Mouse (Mus musculus): Measurements from ENCODE around the gene Rnf150. TPM values are rescaled to one million over a fixed set of nuclear protein-coding genes. Genes with fewer than 3 reads are reported as not detected.

The Rnf150 gene
- total and polyA plus RNA-seq, 3 experiments, result 0.13 to 0.50 (median 0.39) TPM

DNA sequence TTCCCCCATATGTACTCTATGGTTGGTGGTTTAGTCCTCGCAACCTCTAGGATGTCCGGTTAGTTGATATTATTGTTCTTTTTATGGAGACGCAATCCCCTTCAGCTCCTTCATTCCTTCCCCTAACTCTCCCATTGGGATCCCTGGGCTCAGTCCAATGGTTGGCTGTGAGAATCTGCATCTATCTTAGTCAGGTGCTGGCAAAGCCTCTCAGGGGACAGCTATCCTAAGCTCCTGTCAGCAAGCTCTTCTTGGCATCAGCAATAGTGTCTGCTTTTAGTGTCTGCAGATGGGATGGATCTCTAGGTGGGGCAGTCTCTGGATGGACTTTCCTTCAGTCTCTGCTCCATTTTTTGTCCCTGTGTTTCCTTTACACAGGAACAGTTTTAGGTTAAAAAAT, 62.1 kb downstream of the Rnf150 start:
- Histone ChIP-seq H3K36me3 (replicated peaks in 1 of 2; ENCODE audit: control insufficient read depth in 1 of 2, insufficient read depth in 1 of 2, low read length in 1 of 2) (no peaks in the 10 kb centered on the region), H3K27me3 (replicated peaks) (no peaks in the 10 kb centered on the region), H3K4me1 (ENCODE audit: control insufficient read depth in 1 of 2, insufficient read depth in 2 of 2) (no peaks in the 10 kb centered on the region), H3K27ac (ENCODE audit: insufficient read depth, low read depth) (no peak overlapping the region), H3K4me3 (replicated peaks in 1 of 3; ENCODE audit: low read depth in 2 of 3, low read length in 2 of 3, poor library complexity in 1 of 3) (no peak overlapping the region), H3K9ac (ENCODE audit: insufficient read depth, low read depth) (no peak overlapping the region), H3K9me3 (replicated peaks; ENCODE audit: low read length) (no peaks in the 10 kb centered on the region), H3K4me2 (ENCODE audit: insufficient read depth, low read depth, poor library complexity, severe bottlenecking) (no peak overlapping the region), H3K79me2 (replicated peaks; ENCODE audit: control insufficient read depth, extremely low read depth, insufficient read depth, poor library complexity, severe bottlenecking) (no peaks in the 10 kb centered on the region)
- TF ChIP-seq PAX5 (IDR thresholded peaks at IDR 0.05; ENCODE audit: low read length), result no peak
- TF ChIP-seq ETS1 (conservative IDR thresholded peaks at IDR 0.05; ENCODE audit: low read depth, low read length), result no peak
- TF ChIP-seq RCOR1 (conservative IDR thresholded peaks at IDR 0.05; ENCODE audit: low read depth, low read length), result no peak
- TF ChIP-seq CTCF (conservative IDR thresholded peaks at IDR 0.05 in 1 of 2, IDR thresholded peaks at IDR 0.05 in 1 of 2; ENCODE audit: low read depth in 2 of 2, low read length in 2 of 2), result no peak
- in situ Hi-C loops (cut with MboI; ENCODE audit: low pct_ligation_motif_present, low pct_unique_long_range_greater_than_20kb, low sequenced_read_pairs), result no loop called here
- dilution Hi-C loops (cut with MboI; ENCODE audit: extremely low pct_ligation_motif_present, extremely low pct_unique_long_range_greater_than_20kb, low sequenced_read_pairs), result no loop called here
- DNase-seq (ENCODE audit: extremely low read depth), result no peak

DNA sequence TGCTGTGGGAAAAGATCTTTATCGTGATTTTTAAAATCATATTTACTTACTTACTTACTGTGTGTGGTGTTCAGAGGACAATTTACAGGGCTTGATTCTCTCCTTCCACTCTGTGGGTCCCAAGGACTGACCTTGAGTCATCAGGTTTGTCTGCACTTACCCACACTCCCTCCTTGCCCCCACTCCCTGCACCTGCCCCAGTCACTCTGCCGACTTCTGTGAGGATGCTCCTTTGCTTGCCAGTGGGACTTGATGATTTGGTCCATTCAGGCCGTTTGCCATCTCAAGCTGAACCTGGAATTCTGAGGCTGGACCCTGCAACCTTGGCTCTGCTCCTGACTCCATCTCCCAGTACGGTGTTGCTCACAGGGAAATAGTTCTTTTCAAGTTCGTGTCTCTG, 63.4 kb downstream of the Rnf150 start:
- no peak for DNase-seq (ENCODE audit: extremely low read depth)
- no peak for TF ChIP-seq POLR2AphosphoS2 (IDR thresholded peaks at IDR 0.05; ENCODE audit: low read depth, low read length)
- H3K36me3 ChIP-seq (replicated peaks in 1 of 2; ENCODE audit: control insufficient read depth in 1 of 2, insufficient read depth in 1 of 2, low read length in 1 of 2), result no peaks in the 10 kb centered on the region
- H3K9me3 ChIP-seq (replicated peaks; ENCODE audit: low read length), result no peaks in the 10 kb centered on the region
- H3K27me3 ChIP-seq (replicated peaks), result no peaks in the 10 kb centered on the region
- no peak overlapping the region for H3K9ac ChIP-seq (ENCODE audit: insufficient read depth, low read depth)
- H3K79me2 ChIP-seq (replicated peaks; ENCODE audit: control insufficient read depth, extremely low read depth, insufficient read depth, poor library complexity, severe bottlenecking), result no peaks in the 10 kb centered on the region
- no peak overlapping the region for H3K27ac ChIP-seq (ENCODE audit: insufficient read depth, low read depth)
- H3K4me1 ChIP-seq (ENCODE audit: control insufficient read depth in 1 of 2, insufficient read depth in 2 of 2), result no peaks in the 10 kb centered on the region
- dilution Hi-C loops (cut with MboI; ENCODE audit: extremely low pct_ligation_motif_present, extremely low pct_unique_long_range_greater_than_20kb, low sequenced_read_pairs) (no loop called here), in situ Hi-C loops (cut with MboI; ENCODE audit: low pct_ligation_motif_present, low pct_unique_long_range_greater_than_20kb, low sequenced_read_pairs) (no loop called here)
- no peak overlapping the region for H3K4me3 ChIP-seq (replicated peaks in 1 of 3; ENCODE audit: low read depth in 2 of 3, low read length in 2 of 3, poor library complexity in 1 of 3)
- H3K4me2 ChIP-seq (ENCODE audit: insufficient read depth, low read depth, poor library complexity, severe bottlenecking), result no peak overlapping the region

DNA sequence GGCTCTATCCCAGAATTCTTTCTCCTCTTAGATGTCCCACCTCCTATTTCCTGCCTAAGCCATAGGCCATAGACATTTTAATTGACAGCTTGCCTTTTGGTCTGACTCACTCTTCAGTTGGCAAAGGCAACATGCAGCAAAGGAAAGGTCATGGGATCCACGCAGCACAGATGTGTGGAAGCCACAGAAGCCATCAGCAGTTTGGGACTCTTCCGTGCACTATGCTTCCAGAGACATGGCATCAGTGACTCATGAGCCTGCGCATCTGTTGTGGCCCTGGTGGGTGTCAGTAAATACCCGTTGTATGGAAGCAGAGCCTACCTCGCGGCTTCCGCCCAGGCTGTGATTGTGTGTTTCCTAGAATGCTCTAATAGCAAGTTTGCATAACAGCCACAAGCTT, 68.4 kb downstream of the Rnf150 start:
- Histone ChIP-seq H3K9me3 (replicated peaks; ENCODE audit: low read length) (no peaks in the 10 kb centered on the region), H3K27ac (ENCODE audit: insufficient read depth, low read depth) (no peak overlapping the region), H3K4me2 (ENCODE audit: insufficient read depth, low read depth, poor library complexity, severe bottlenecking) (no peak overlapping the region), H3K27me3 (replicated peaks) (no peaks in the 10 kb centered on the region), H3K4me1 (ENCODE audit: control insufficient read depth in 1 of 2, insufficient read depth in 2 of 2) (peaks cover 0 to 3% of the 10 kb centered on the region in 2 experiments; a peak in 2 of 4 replicates), H3K79me2 (replicated peaks; ENCODE audit: control insufficient read depth, extremely low read depth, insufficient read depth, poor library complexity, severe bottlenecking) (no peaks in the 10 kb centered on the region), H3K9ac (ENCODE audit: insufficient read depth, low read depth) (no peak overlapping the region), H3K4me3 (replicated peaks in 1 of 3; ENCODE audit: low read depth in 2 of 3, low read length in 2 of 3, poor library complexity in 1 of 3) (no peak overlapping the region), H3K36me3 (replicated peaks in 1 of 2; ENCODE audit: control insufficient read depth in 1 of 2, insufficient read depth in 1 of 2, low read length in 1 of 2) (no peaks in the 10 kb centered on the region)
- in situ Hi-C loops (cut with MboI; ENCODE audit: low pct_ligation_motif_present, low pct_unique_long_range_greater_than_20kb, low sequenced_read_pairs), result no loop called here
- DNase-seq (ENCODE audit: extremely low read depth), result no peak
- dilution Hi-C loops (cut with MboI; ENCODE audit: extremely low pct_ligation_motif_present, extremely low pct_unique_long_range_greater_than_20kb, low sequenced_read_pairs), result no loop called here
- TF ChIP-seq NELFE (IDR thresholded peaks at IDR 0.05; ENCODE audit: low read depth, low read length), result no peak
- no peak for TF ChIP-seq MAZ (IDR thresholded peaks at IDR 0.05; ENCODE audit: low read depth, low read length)
- no peak for TF ChIP-seq PAX5 (IDR thresholded peaks at IDR 0.05; ENCODE audit: low read length)
- no peak for TF ChIP-seq MAX (IDR thresholded peaks at IDR 0.05; ENCODE audit: low read length)
- TF ChIP-seq MYC (IDR thresholded peaks at IDR 0.05; ENCODE audit: low read depth, low read length), result no peak
- TF ChIP-seq MAFK (IDR thresholded peaks at IDR 0.05; ENCODE audit: insufficient replicate concordance, low read length), result no peak
- no peak for TF ChIP-seq TCF12 (IDR thresholded peaks at IDR 0.05; ENCODE audit: low read depth, low read length)
- no peak for TF ChIP-seq POLR2A (IDR thresholded peaks at IDR 0.05; ENCODE audit: low read depth, low read length)
- TF ChIP-seq ZC3H11A (IDR thresholded peaks at IDR 0.05; ENCODE audit: low read depth, low read length), result no peak
- TF ChIP-seq BHLHE40 (IDR thresholded peaks at IDR 0.05; ENCODE audit: low read depth, low read length), result no peak
- TF ChIP-seq CHD2 (IDR thresholded peaks at IDR 0.05; ENCODE audit: low read length), result no peak

Measured in CH12.LX (cell line).